Mouse (Mus musculus) adrenal gland, adult 2 months (tissue): ENCODE measurements around the gene Sdc1. TPM values are rescaled to one million over a fixed set of nuclear protein-coding genes. Genes with fewer than 3 reads are reported as not detected.

Source experiments
- DNase-seq: peaks from one replicate; pipeline ENCODE4 v3.0.0; 2021
- polyA plus RNA-seq: library from polyadenylated mRNA; depleted of rRNA; stranded (reverse); fragments of >200 nt; gene quantifications from 2 replicates; pipeline ENCODE4 v1.2.3, GENCODE M21; 2012
- total RNA-seq, 2 experiments: library from RNA; stranded (reverse); gene quantifications; 2 replicates each; pipeline ENCODE4 v1.2.3; 2021

Sdc1 gene
- total and polyA plus RNA-seq, 3 experiments = 14.0 to 20.9 (median 18.0) TPM

GRCm38 (mm10) chr12:8781681-8782378, 10.7 kb downstream of the Sdc1 start:
- DNase-seq = peak; percentile 86

- no peak for DNase-seq
Measured at GRCm38 (mm10) chr12:8782565-8782964, 11.4 kb downstream of the Sdc1 start.

- no peak for DNase-seq
Measured at GRCm38 (mm10) chr12:8784189-8784588, 13.1 kb downstream of the Sdc1 start.

GRCm38 (mm10) chr12:8786476-8786875, 15.4 kb downstream of the Sdc1 start:
- no peak for DNase-seq

- DNase-seq = no peak
Measured at GRCm38 (mm10) chr12:8786984-8787730, 16.0 kb downstream of the Sdc1 start.

GRCm38 (mm10) chr12:8788469-8788868, 17.3 kb downstream of the Sdc1 start:
- DNase-seq = no peak

GRCm38 (mm10) chr12:8790615-8791014, 19.5 kb downstream of the Sdc1 start:
- no peak for DNase-seq

- DNase-seq = no peak
Measured at GRCm38 (mm10) chr12:8793410-8794051, 22.4 kb downstream of the Sdc1 start.

GRCm38 (mm10) chr12:8797936-8798335, 26.8 kb downstream of the Sdc1 start:
- no peak for DNase-seq

- DNase-seq = no peak
Measured at GRCm38 (mm10) chr12:8798486-8799020, 27.4 kb downstream of the Sdc1 start.

- no peak for DNase-seq
Measured at GRCm38 (mm10) chr12:8803421-8804076, 32.4 kb downstream of the Sdc1 start.

- DNase-seq = no peak
Measured at GRCm38 (mm10) chr12:8804077-8804456, 32.9 kb downstream of the Sdc1 start.

GRCm38 (mm10) chr12:8804934-8805722, 34.0 kb downstream of the Sdc1 start:
- no peak for DNase-seq

- no peak for DNase-seq
Measured at GRCm38 (mm10) chr12:8809086-8809485, 38.0 kb downstream of the Sdc1 start.

- no peak for DNase-seq
Measured at GRCm38 (mm10) chr12:8809626-8810025, 38.5 kb downstream of the Sdc1 start.

GRCm38 (mm10) chr12:8810966-8811365, 39.8 kb downstream of the Sdc1 start:
- no peak for DNase-seq

GRCm38 (mm10) chr12:8811441-8811871, 40.3 kb downstream of the Sdc1 start:
- DNase-seq = peak; percentile 59

- DNase-seq = no peak
Measured at GRCm38 (mm10) chr12:8811894-8812560, 40.9 kb downstream of the Sdc1 start.

- DNase-seq = no peak
Measured at GRCm38 (mm10) chr12:8817467-8818232, 46.5 kb downstream of the Sdc1 start.

- DNase-seq = no peak
Measured at GRCm38 (mm10) chr12:8818233-8818672, 47.1 kb downstream of the Sdc1 start.
